Mouse (Mus musculus): ENCODE data around the gene Ankrd39. TPM values are rescaled to one million over a fixed set of nuclear protein-coding genes. Genes with fewer than 3 reads are reported as not detected.

Ankrd39 gene
- polyA plus RNA-seq, 1 experiment = 5.0 TPM

DNA sequence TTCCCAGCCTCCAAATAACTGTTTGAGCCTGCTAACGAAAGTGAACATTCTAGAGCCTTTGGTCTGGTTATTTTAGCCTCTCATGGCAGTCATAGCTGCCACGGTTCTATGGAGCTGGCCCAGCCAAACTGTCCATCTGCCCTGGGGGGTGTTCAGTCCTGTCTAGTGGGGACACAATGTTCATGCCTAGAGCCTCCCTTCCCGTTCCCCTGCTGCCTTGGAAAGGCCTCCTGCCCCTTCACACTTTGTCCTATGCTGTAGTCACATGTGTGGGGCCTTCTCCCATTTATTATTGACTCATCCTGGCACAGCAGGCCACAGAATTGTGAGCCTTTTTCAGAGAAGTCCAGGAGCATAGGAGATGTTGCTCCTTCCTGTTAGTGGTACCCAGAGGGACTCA is 29.0 kb downstream of the Ankrd39 start:
- Histone ChIP-seq H3K4me1 (ENCODE audit: control insufficient read depth, insufficient read depth, insufficient read length, low read length) (0 out of 2 replicates have a peak, but pooled peaks cover 9% of the 10 kb centered on the region), H3K27ac (replicated peaks; ENCODE audit: low read depth, low read length) (no peak overlapping the region), H3K4me3 (ENCODE audit: insufficient read depth, low read depth, low read length) (no peak overlapping the region)

GRCm38 (mm10) chr1:36513718-36514117 is 33.5 kb downstream of the Ankrd39 start:
- 0 out of 2 replicates have a peak, but pooled peaks cover 9% of the 10 kb centered on the region for H3K4me1 ChIP-seq (ENCODE audit: control insufficient read depth, insufficient read depth, insufficient read length, low read length)
- H3K27ac ChIP-seq (replicated peaks; ENCODE audit: low read depth, low read length) = no peak overlapping the region
- H3K4me3 ChIP-seq (ENCODE audit: insufficient read depth, low read depth, low read length) = no peak overlapping the region

- H3K27ac ChIP-seq (replicated peaks; ENCODE audit: low read depth, low read length) = no peak overlapping the region
- 0 out of 2 replicates have a peak, but pooled peaks cover 9% of the 10 kb centered on the region for H3K4me1 ChIP-seq (ENCODE audit: control insufficient read depth, insufficient read depth, insufficient read length, low read length)
- peak overlapping the region; percentile 89 for H3K4me3 ChIP-seq (ENCODE audit: insufficient read depth, low read depth, low read length)
Measured at GRCm38 (mm10) chr1:36513310-36513709, 33.9 kb downstream of the Ankrd39 start.

- Histone ChIP-seq H3K4me3 (ENCODE audit: insufficient read depth, low read depth, low read length) (peak overlapping the region; percentile 89), H3K27ac (replicated peaks; ENCODE audit: low read depth, low read length) (no peak overlapping the region), H3K4me1 (ENCODE audit: control insufficient read depth, insufficient read depth, insufficient read length, low read length) (0 out of 2 replicates have a peak, but pooled peaks cover 9% of the 10 kb centered on the region)
Measured at GRCm38 (mm10) chr1:36512966-36513280, 34.3 kb downstream of the Ankrd39 start.

DNA sequence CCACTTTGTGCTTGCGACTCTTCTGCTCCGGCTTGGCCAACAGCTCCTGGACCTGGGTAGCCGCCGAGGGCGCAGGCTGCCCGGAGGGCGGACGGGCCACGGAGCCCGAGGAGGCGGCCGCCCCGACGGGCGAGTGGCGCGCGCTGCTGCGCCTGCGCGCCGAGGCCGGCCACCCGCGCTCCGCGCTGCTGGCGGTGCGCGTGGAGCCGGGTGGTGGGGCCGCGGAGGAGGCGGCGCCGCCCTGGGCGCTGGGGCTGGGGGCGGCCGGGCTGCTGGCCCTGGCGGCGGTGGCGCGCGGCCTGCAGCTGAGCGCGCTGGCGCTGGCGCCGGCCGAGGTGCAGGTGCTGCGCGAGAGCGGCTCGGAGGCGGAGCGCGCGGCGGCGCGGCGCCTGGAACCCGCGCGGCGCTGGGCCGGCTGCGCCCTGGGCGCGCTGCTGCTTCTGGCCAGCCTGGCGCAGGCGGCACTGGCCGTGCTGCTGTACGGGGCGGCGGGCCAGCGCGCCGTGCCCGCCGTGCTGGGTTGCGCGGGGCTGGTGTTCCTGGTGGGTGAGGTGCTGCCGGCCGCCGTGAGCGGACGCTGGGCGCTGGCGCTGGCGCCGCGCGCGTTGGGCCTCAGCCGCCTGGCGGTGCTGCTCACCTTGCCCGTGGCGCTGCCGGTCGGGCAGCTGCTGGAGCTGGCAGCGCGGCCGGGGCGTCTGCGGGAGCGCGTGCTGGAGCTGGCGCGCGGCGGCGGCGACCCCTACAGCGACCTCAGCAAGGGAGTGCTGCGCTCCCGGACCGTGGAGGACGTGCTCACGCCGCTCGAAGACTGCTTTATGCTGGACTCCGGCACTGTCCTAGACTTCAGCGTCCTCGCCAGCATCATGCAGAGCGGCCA is 34.9 kb downstream of the Ankrd39 start:
- H3K27ac ChIP-seq (replicated peaks; ENCODE audit: low read depth, low read length) = peak overlapping the region; percentile 50

GRCm38 (mm10) chr1:36511289-36512021 is 35.8 kb downstream of the Ankrd39 start, which contains the start of gene Cnnm3:
TSS of gene Cnnm3 (plus strand) at chr1:36511867.
- Histone ChIP-seq H3K4me3 (ENCODE audit: insufficient read depth, low read depth, low read length) (peak within 1 kb of the TSS; percentile 89), H3K27ac (replicated peaks; ENCODE audit: low read depth, low read length) (peak within 1 kb of the TSS; percentile 50), H3K4me1 (ENCODE audit: control insufficient read depth, insufficient read depth, insufficient read length, low read length) (0 out of 2 replicates have a peak, but pooled peaks cover 9% of the 10 kb centered on the region)

More for the DNA sequence above, 34.9 kb downstream of the Ankrd39 start:
- H3K4me1 ChIP-seq (ENCODE audit: control insufficient read depth, insufficient read depth, insufficient read length, low read length) = 0 out of 2 replicates have a peak, but pooled peaks cover 9% of the 10 kb centered on the region
- peak overlapping the region; percentile 89 for H3K4me3 ChIP-seq (ENCODE audit: insufficient read depth, low read depth, low read length)

- no peak overlapping the region for H3K4me3 ChIP-seq (ENCODE audit: insufficient read depth, low read depth, low read length)
- no peaks in the 10 kb centered on the region for H3K4me1 ChIP-seq (ENCODE audit: control insufficient read depth, insufficient read depth, insufficient read length, low read length)
- no peak overlapping the region for H3K27ac ChIP-seq (replicated peaks; ENCODE audit: low read depth, low read length)
Measured at GRCm38 (mm10) chr1:36508238-36508637, 39.0 kb downstream of the Ankrd39 start.

DNA sequence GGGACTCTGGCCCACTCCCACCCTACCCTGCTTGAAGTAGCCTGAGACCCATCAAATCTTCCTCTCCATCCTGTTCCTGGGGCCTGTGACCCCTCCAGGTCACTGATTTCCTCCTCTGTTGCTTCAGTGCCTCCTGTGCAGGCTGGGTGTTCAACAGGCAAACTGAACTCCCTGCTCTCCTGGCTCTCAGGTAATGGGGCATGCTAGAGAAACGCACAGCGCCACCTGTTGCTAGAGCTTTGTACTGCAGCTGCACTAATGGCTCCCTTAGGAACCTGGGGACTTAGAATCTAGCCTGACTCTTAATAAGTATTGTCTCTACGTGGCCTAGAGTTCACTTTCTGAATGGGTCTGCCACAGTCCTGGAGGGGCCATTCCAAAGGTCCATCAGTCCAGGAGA is 46.0 kb downstream of the Ankrd39 start:
- no peak overlapping the region for H3K4me3 ChIP-seq (ENCODE audit: insufficient read depth, low read depth, low read length)
- H3K27ac ChIP-seq (replicated peaks; ENCODE audit: low read depth, low read length) = no peak overlapping the region
- no peaks in the 10 kb centered on the region for H3K4me1 ChIP-seq (ENCODE audit: control insufficient read depth, insufficient read depth, insufficient read length, low read length)

- Histone ChIP-seq H3K4me3 (ENCODE audit: insufficient read depth, low read depth, low read length) (no peak overlapping the region), H3K27ac (replicated peaks; ENCODE audit: low read depth, low read length) (no peak overlapping the region)
Measured at GRCm38 (mm10) chr1:36497312-36497711, 49.9 kb downstream of the Ankrd39 start.

DNA sequence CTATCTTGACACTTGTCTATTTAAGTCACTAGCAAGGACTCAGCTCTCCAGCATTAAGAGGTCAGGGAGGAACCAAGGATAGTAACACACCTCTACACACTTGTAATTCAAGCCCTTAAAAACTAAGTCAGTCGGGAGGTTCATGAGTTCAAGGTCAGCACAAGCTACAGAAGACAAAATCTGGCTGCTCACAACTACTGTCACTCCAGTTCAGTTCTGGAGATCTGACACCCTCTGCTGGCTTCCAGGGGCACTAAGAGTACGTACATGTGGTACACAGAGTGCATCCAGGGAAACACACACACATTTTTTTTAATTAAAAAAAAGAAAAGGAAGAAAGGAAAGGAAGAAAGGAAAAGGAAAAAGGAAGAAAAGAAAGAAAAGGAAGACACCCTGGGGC is 50.5 kb downstream of the Ankrd39 start:
- Histone ChIP-seq H3K27ac (replicated peaks; ENCODE audit: low read depth, low read length) (no peak overlapping the region), H3K4me1 (ENCODE audit: control insufficient read depth, insufficient read depth, insufficient read length, low read length) (peaks cover 2% of the 10 kb centered on the region; the same call in 1 of the 2 replicates), H3K4me3 (ENCODE audit: insufficient read depth, low read depth, low read length) (no peak overlapping the region)

More at GRCm38 (mm10) chr1:36497312-36497711, 49.9 kb downstream of the Ankrd39 start:
- H3K4me1 ChIP-seq (ENCODE audit: control insufficient read depth, insufficient read depth, insufficient read length, low read length) = peaks cover under 1% of the 10 kb centered on the region; the same call in 1 of the 2 replicates

DNA sequence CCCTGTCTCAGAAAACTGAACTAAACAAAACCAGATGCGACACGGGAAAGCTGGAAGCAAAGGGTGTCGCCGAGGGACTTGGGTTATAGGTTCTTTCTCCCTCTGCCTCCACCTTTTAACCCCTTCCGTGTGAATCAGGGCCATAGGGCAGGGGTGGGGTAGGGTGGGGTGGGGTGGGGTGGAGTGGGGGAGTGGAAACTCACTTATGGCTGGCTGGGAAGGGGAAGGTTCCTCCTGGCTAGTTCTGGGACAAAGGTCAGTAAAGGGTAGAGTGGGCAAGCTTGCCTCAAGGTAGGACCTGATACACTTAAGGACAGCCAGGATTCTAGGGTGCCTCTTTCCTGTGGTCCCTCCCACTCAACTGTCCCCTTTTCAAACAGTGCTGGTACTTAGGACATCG is 53.9 kb downstream of the Ankrd39 start:
- H3K27ac ChIP-seq (replicated peaks; ENCODE audit: low read depth, low read length) = no peak overlapping the region
- H3K4me1 ChIP-seq (ENCODE audit: control insufficient read depth, insufficient read depth, insufficient read length, low read length) = peaks cover 2% of the 10 kb centered on the region; the same call in 1 of the 2 replicates
- no peak overlapping the region for H3K4me3 ChIP-seq (ENCODE audit: insufficient read depth, low read depth, low read length)

- Histone ChIP-seq H3K27ac (replicated peaks; ENCODE audit: low read depth, low read length) (no peak overlapping the region), H3K4me1 (ENCODE audit: control insufficient read depth, insufficient read depth, insufficient read length, low read length) (peaks cover 2% of the 10 kb centered on the region; the same call in 1 of the 2 replicates), H3K4me3 (ENCODE audit: insufficient read depth, low read depth, low read length) (no peak overlapping the region)
Measured at GRCm38 (mm10) chr1:36492416-36493139, 54.7 kb downstream of the Ankrd39 start.

DNA sequence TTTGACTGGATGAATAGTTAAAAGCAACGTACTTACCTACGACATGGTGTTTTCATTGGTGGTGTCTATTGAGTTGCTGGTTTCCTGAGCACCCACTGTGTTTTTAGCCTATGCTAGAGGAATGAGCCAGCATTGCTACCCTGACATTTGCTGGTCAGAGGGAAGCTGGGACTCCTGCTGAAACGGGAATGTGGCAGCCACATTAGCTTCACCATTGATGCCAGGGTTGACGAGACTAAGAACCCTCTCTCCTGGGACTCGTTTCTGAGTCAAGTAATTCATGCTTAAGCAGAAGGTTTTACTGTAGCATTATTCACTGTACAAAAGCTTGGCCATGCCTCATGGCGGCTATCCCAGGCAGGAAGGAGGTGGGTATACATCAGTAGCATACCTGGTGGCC is 57.6 kb downstream of the Ankrd39 start:
- H3K4me3 ChIP-seq (ENCODE audit: insufficient read depth, low read depth, low read length) = no peak overlapping the region
- H3K27ac ChIP-seq (replicated peaks; ENCODE audit: low read depth, low read length) = no peak overlapping the region
- H3K4me1 ChIP-seq (ENCODE audit: control insufficient read depth, insufficient read depth, insufficient read length, low read length) = peaks cover 2% of the 10 kb centered on the region; the same call in 1 of the 2 replicates
